Mouse (Mus musculus) kidney, adult 9 months (tissue): ENCODE results near the gene Gm19426.
A peak's percentile ranks its signal among the peaks of the same experiment; 100 is the strongest.

Experiments used
- DNase-seq: peaks from one replicate; pipeline ENCODE4 v3.0.0; 2022

Gm19426 gene

GRCm38 (mm10) chr2:84743561-84743960 lies at the start of gene Gm19426:
Gm19426 (minus strand) TSS chr2:84743655.
- DNase-seq, result peak; percentile 89

GRCm38 (mm10) chr2:84793154-84793553 lies 49.7 kb upstream of the Gm19426 start:
- no peak for DNase-seq

GRCm38 (mm10) chr2:84792516-84792915 lies 49.1 kb upstream of the Gm19426 start:
- peak; percentile 30 for DNase-seq

- no peak for DNase-seq
Observed at GRCm38 (mm10) chr2:84790418-84790817, 47.0 kb upstream of the Gm19426 start.

GRCm38 (mm10) chr2:84788316-84788715 lies 44.9 kb upstream of the Gm19426 start:
- no peak for DNase-seq

- peak; percentile 16 for DNase-seq
Observed at GRCm38 (mm10) chr2:84783840-84784566, 40.5 kb upstream of the Gm19426 start.

- no peak for DNase-seq
Observed at GRCm38 (mm10) chr2:84783315-84783714, 39.9 kb upstream of the Gm19426 start.

GRCm38 (mm10) chr2:84779210-84779609 lies 35.8 kb upstream of the Gm19426 start:
- DNase-seq, result no peak

GRCm38 (mm10) chr2:84777706-84778105 lies 34.3 kb upstream of the Gm19426 start:
- no peak for DNase-seq

GRCm38 (mm10) chr2:84775665-84776064 lies 32.2 kb upstream of the Gm19426 start:
- DNase-seq, result no peak

- DNase-seq, result no peak
Observed at GRCm38 (mm10) chr2:84775241-84775640, 31.8 kb upstream of the Gm19426 start, which contains the start of gene Serping1. Serping1 (minus strand) TSS chr2:84775444.

- DNase-seq, result peak; percentile 50
Observed at GRCm38 (mm10) chr2:84774751-84775150, 31.3 kb upstream of the Gm19426 start.

- DNase-seq, result no peak
Observed at GRCm38 (mm10) chr2:84773195-84773594, 29.7 kb upstream of the Gm19426 start.

- no peak for DNase-seq
Observed at GRCm38 (mm10) chr2:84772454-84772853, 29.0 kb upstream of the Gm19426 start.

GRCm38 (mm10) chr2:84770501-84770900 lies 27.0 kb upstream of the Gm19426 start:
- DNase-seq, result no peak

- peak; percentile 38 for DNase-seq
Observed at GRCm38 (mm10) chr2:84762818-84763217, 19.4 kb upstream of the Gm19426 start.

GRCm38 (mm10) chr2:84762295-84762694 lies 18.8 kb upstream of the Gm19426 start:
- no peak for DNase-seq

GRCm38 (mm10) chr2:84761840-84762239 lies 18.4 kb upstream of the Gm19426 start:
- DNase-seq, result peak; percentile 38

GRCm38 (mm10) chr2:84761309-84761708 lies 17.9 kb upstream of the Gm19426 start:
- DNase-seq, result no peak

- DNase-seq, result no peak
Observed at GRCm38 (mm10) chr2:84760777-84761176, 17.3 kb upstream of the Gm19426 start.

GRCm38 (mm10) chr2:84758542-84759127 lies 15.2 kb upstream of the Gm19426 start:
- DNase-seq, result peak; percentile 88

- DNase-seq, result no peak
Observed at GRCm38 (mm10) chr2:84757026-84757682, 13.7 kb upstream of the Gm19426 start.

GRCm38 (mm10) chr2:84756245-84756644 lies 12.8 kb upstream of the Gm19426 start:
- peak; percentile 92 for DNase-seq

GRCm38 (mm10) chr2:84750115-84750514 lies 6.7 kb upstream of the Gm19426 start:
- DNase-seq, result no peak
